Comparison of ENCODE assay signal across 25 mouse cellular contexts in genomic region chr14:27214232-27214631, GRCm38 (mm10).
"Had no signal": no experiment of that assay in that cellular context is flagged by ENCODE, and none has a peak within 500 bp of the region (broad histone marks: within the 10 kb centered on the region; RNA-seq: fewer than 3 reads in every experiment).

No protein-coding gene starts in this region.

- H3K9ac ChIP-seq: heart, embryonic 13.5 days; heart, embryonic 15.5 days; hindbrain, embryonic 13.5 days; hindbrain, embryonic 15.5 days; intestine, embryonic 15.5 days; limb, embryonic 12.5 days had no signal

- H3K4me1 ChIP-seq: heart, embryonic 13.5 days; heart, embryonic 15.5 days; hindbrain, embryonic 13.5 days; hindbrain, embryonic 15.5 days; intestine, embryonic 15.5 days; limb, embryonic 10.5 days; limb, embryonic 12.5 days had no signal

- H3K4me3 ChIP-seq: heart, adult 2 months; heart, embryonic 13.5 days; heart, embryonic 15.5 days; hindbrain, embryonic 13.5 days; hindbrain, embryonic 15.5 days; intestine, embryonic 15.5 days; layer of hippocampus, adult 2 months; left cerebral cortex, adult 2 months; limb, embryonic 10.5 days; limb, embryonic 12.5 days had no signal

- H3K9me3 ChIP-seq: heart, embryonic 13.5 days; heart, embryonic 15.5 days; hindbrain, embryonic 13.5 days; hindbrain, embryonic 15.5 days; intestine, embryonic 15.5 days; limb, embryonic 10.5 days; limb, embryonic 12.5 days had no signal

- H3K27ac ChIP-seq: heart, adult 2 months; heart, embryonic 13.5 days; heart, embryonic 15.5 days; hindbrain, embryonic 13.5 days; hindbrain, embryonic 15.5 days; hindbrain, postnatal 0 days; intestine, embryonic 15.5 days; layer of hippocampus, adult 2 months; left cerebral cortex, adult 2 months; limb, embryonic 10.5 days; limb, embryonic 12.5 days had no signal

- H3K27me3 ChIP-seq: heart, embryonic 13.5 days; heart, embryonic 15.5 days; hindbrain, embryonic 13.5 days; hindbrain, embryonic 15.5 days; intestine, embryonic 15.5 days; limb, embryonic 12.5 days had no signal

- H3K36me3 ChIP-seq: heart, embryonic 13.5 days; heart, embryonic 15.5 days; hindbrain, embryonic 13.5 days; hindbrain, embryonic 15.5 days; intestine, embryonic 15.5 days; limb, embryonic 10.5 days; limb, embryonic 12.5 days had no signal

- H3K4me2 ChIP-seq: heart, embryonic 11.5 days; heart, embryonic 13.5 days; heart, embryonic 15.5 days; hindbrain, embryonic 13.5 days; hindbrain, embryonic 15.5 days; intestine, embryonic 15.5 days; limb, embryonic 12.5 days had no signal

- ATAC-seq: forebrain, embryonic 16.5 days; hindbrain, postnatal 0 days; intestine, embryonic 15.5 days had no signal

- DNase-seq: gastrocnemius, postnatal 14 days; gastrocnemius, postnatal 36 days; heart, adult 11 months; heart, adult 2 months; heart, postnatal 14 days; heart, postnatal 36 days; kidney, adult 11 months; kidney, adult 2 months; kidney, adult 9 months; kidney, postnatal 10 days; kidney, postnatal 25 days; kidney, postnatal 4 days; liver had no signal
